Mouse (Mus musculus) midbrain, embryonic 11.5 days (tissue): ENCODE results near the gene Tial1. TPM values are rescaled to one million over a fixed set of nuclear protein-coding genes. Genes with fewer than 3 reads are reported as not detected.
A peak's percentile ranks its signal among the peaks of the same experiment; 100 is the strongest.

ENCODE experiments used
- ATAC-seq: fragments of 200-750 bp; cut with Nextera tagmentation; 2 replicates; pipeline ENCODE4 v1.8.0; 2017; ENCODE audit warnings: moderate TSS enrichment, moderate library complexity; ENCODE audit not compliant: low FRiP score
- DNase-seq: peaks from one replicate; pipeline ENCODE4 v3.0.0; 2015; ENCODE audit warnings: low spot score; ENCODE audit errors: missing footprints
- H3K27ac ChIP-seq: fragments of 300-500 bp; sonication (generic); 2 replicates; pipeline ENCODE4 v1.5.1; 2014; ENCODE audit warnings: low read depth, low read length
- H3K27me3 ChIP-seq: fragments of 300-500 bp; sonication (generic); 2 replicates; pipeline ENCODE4 v1.6.1; 2014; ENCODE audit warnings: mild to moderate bottlenecking, low read length, moderate library complexity, mixed read lengths; ENCODE audit not compliant: control insufficient read depth, insufficient read depth
- H3K36me3 ChIP-seq: fragments of 300-500 bp; sonication (generic); 2 replicates; pipeline ENCODE4 v1.6.1; 2014; ENCODE audit warnings: mild to moderate bottlenecking, low read length, moderate library complexity, mixed read lengths; ENCODE audit not compliant: control insufficient read depth, insufficient read depth
- H3K4me1 ChIP-seq: fragments of 300-500 bp; sonication (generic); 2 replicates; pipeline ENCODE4 v1.6.1; 2014; ENCODE audit warnings: low read length; ENCODE audit not compliant: control insufficient read depth, insufficient read depth
- H3K4me2 ChIP-seq: fragments of 300-500 bp; sonication (generic); 2 replicates; pipeline ENCODE4 v1.6.1; 2014; ENCODE audit warnings: mild to moderate bottlenecking, moderate library complexity
- H3K4me3 ChIP-seq: fragments of 300-500 bp; sonication (generic); 2 replicates; pipeline ENCODE4 v1.5.1; 2014; ENCODE audit warnings: low read depth, low read length
- H3K9ac ChIP-seq: fragments of 300-500 bp; sonication (generic); 2 replicates; pipeline ENCODE4 v1.6.1; 2014; ENCODE audit warnings: low read length
- H3K9me3 ChIP-seq: fragments of 300-500 bp; sonication (generic); 2 replicates; pipeline ENCODE4 v1.6.1; 2016; ENCODE audit warnings: low read length; ENCODE audit not compliant: control insufficient read depth
- WGBS: fragments of 180-500 bp; shearing (Covaris S2); extraction: QIAGEN DNeasy Blood & Tissue Kit; methylation state at CpG from one replicate; pipeline ENCODE4 v1.1.7; 2014; 5-methylcytosine and 5-hydroxymethylcytosine counted together
- polyA plus RNA-seq: library from polyadenylated mRNA; unstranded; fragments of >200 nt; fragmentation: Nextera tagmentation; extraction: Ambion mirVana; gene quantifications from 2 replicates; pipeline ENCODE4 v1.2.1, GENCODE M21; 2014

Gene Tial1
- polyA plus RNA-seq, 1 experiment from 2014 or later = 43.9 TPM

DNA sequence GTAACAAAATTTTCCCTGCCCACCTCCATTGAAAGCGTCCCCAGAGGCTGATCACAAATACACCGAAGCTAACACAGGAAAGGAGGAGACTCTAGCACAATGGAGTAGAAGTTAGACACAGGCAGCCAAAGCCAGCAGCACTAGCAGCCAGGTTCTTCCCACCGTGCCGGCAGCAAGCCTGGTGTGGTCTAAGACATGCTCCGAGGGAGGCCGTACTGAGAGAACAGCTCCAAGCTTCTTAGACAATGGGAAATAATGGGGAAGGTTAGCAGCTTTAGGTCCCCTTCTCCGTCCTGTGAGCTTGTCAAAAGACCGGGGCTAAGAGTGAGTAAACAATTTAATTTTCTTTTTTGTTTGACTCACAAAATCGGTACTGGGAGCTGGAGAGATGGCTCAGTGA, 41.8 kb downstream of the Tial1 start:
- DNase-seq = peak; percentile 86
- 4% methylated on average over 9 of the region's 9 CpGs for WGBS

DNA sequence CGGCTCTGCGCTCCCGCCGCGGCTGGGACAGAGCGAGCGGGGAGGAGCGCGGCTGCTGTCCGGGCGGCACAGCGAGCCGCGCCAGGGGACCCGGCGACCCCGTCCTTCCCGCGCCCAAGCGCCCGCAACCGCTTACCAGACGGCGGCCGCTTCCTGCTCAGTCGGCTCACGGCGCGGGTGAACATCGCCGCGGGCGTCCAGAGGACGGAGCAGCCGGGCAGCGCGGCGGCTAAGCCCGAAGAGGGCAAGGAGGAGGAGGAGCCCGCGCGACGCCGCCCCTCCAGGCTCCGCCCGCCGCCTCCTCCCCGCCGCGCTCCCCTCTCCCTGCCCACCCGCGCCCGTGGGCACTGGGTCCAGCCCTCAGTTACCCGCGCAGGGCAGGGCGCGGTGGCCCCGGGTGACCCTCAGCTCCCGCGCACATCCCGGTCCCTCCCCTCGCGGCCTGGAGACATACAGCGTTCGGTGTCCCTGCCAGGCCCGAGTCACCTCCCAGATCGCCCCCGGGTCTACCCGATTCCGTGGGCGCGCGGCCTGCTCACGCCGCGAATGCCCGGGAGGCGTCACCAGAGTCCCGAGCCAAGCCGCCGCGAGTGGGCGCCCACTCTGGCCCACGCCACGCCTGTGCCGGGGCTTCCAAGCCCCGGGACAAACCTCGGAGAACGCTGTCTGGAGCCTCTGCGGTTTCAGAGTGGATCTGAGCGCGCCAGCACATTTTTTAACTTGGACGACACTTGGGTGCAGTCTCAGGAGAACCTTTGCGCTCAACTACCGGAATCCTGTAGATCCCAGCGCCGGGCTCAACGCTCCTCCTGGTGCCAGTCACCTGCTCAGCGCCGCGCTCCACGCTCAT, 43.4 kb downstream of the Tial1 start, which contains the start of gene Rgs10:
Gene Rgs10 (minus strand): TSS at position 829 of the 850 bp plus-strand sequence.
- peak within 1 kb of the TSS; percentile 63 for H3K4me3 ChIP-seq
- no peak within 1 kb of the TSS for H3K27ac ChIP-seq
- peak; percentile 96 for DNase-seq
- peaks cover 11% of the 10 kb centered on the region for H3K4me1 ChIP-seq
- peaks cover 54% of the 10 kb centered on the region for H3K27me3 ChIP-seq
- peak within 1 kb of the TSS; percentile 90 for H3K4me2 ChIP-seq
- WGBS = under 1% methylated on average over 85 of the region's 102 CpGs
- H3K9me3 ChIP-seq = no peaks in the 10 kb centered on the region
- peak; percentile 84 for ATAC-seq
- H3K36me3 ChIP-seq = no peaks in the 10 kb centered on the region
- H3K9ac ChIP-seq = peak within 1 kb of the TSS; percentile 60

More for the DNA sequence above, 41.8 kb downstream of the Tial1 start:
- Histone ChIP-seq H3K27ac (no peak overlapping the region), H3K4me1 (peaks cover 11% of the 10 kb centered on the region), H3K27me3 (peaks cover 54% of the 10 kb centered on the region), H3K4me2 (no peak overlapping the region), H3K9me3 (no peaks in the 10 kb centered on the region), H3K9ac (no peak overlapping the region), H3K4me3 (no peak overlapping the region), H3K36me3 (no peaks in the 10 kb centered on the region)
- no peak for ATAC-seq

DNA sequence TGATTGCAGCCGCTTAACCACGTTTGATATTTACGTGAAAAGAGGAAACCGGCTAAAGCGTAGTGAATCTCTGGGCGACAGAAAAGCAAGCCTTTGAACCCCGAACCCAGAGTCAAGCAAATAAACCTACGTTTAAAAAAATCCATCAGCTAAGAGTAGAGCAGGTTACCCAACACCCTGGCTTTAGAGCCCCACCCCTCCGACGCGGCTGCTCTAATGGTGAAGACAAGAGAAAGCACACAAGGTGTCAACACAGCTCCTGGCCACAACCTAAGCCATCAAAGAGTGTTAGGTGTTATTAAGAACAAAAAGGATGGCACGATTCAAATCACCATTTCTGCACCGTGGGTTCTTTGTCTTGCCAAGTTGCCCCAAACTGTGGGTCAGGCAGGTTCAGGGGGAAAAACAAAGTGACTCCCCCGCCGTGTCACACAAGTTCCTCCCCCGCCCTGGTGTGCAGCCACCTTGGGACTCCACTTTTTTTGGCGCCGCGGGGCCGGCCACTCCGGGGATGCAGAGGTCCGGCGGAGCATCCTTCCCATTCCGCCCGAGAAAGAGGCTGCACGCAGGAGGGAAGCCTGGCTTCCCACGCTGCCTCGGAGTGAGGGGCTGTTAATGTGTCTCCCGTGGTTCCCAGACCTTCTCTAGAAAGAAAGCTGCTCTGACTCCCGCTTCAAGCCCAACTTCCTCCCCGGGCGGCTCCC, 44.1 kb downstream of the Tial1 start:
- peak; percentile 10; the same call in 1 of the 2 replicates for ATAC-seq
- Histone ChIP-seq H3K4me3 (peak overlapping the region; percentile 63), H3K27me3 (peaks cover 54% of the 10 kb centered on the region), H3K36me3 (no peaks in the 10 kb centered on the region), H3K9me3 (no peaks in the 10 kb centered on the region), H3K4me2 (peak overlapping the region; percentile 90), H3K27ac (no peak overlapping the region), H3K9ac (peak overlapping the region; percentile 60), H3K4me1 (peaks cover 11% of the 10 kb centered on the region)
- DNase-seq = peak; percentile 96
- WGBS = 2% methylated on average over 32 of the region's 32 CpGs

DNA sequence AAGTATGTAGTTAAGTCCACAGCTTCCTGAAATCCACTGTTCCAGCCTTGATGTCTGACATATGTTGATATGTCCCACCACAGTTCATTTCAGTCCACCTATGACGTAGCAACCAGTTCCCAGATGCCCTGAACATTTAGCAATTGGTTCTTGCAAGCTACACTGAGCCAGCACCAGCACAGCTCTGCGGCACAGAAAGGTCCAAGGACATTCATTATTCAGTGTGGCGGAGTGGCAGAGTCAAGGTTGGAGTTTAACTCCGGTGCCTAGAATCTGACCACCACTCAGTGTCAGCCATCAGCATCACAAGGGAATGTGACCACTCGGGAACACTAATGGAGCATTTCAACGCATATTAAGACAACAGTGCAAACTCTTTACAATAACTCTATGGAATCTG, 44.9 kb downstream of the Tial1 start:
- peaks cover 11% of the 10 kb centered on the region for H3K4me1 ChIP-seq
- H3K27me3 ChIP-seq = peaks cover 54% of the 10 kb centered on the region
- DNase-seq (peak; percentile 86), ATAC-seq (no peak)
- WGBS = 62% methylated on average over 6 of the region's 6 CpGs
- no peaks in the 10 kb centered on the region for H3K36me3 ChIP-seq
- no peak overlapping the region for H3K4me2 ChIP-seq
- H3K4me3 ChIP-seq = no peak overlapping the region
- H3K9ac ChIP-seq = no peak overlapping the region
- H3K9me3 ChIP-seq = no peaks in the 10 kb centered on the region
- H3K27ac ChIP-seq = no peak overlapping the region

DNA sequence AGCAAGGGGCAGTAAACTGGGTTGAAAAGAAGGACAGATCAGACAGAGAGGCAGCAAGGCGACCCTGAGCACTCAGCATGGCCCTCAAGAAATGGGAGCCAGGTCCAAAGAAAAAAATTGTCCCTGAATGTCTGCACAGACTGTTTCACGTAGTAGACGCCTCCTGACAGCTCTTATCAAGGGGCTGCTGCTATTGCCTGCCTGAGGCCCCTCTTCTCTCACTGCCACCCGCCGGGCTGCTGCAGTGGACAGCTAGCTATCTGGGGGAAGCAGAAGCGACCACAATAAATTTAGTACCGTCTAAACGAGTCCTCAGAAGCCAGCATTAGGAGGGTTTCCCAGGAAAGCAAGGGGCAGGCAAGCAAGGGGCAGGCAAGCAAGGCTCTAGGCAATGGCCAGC, 47.1 kb downstream of the Tial1 start:
- Histone ChIP-seq H3K9ac (no peak overlapping the region), H3K36me3 (no peaks in the 10 kb centered on the region), H3K27me3 (peaks cover 38% of the 10 kb centered on the region), H3K4me2 (no peak overlapping the region), H3K27ac (no peak overlapping the region), H3K9me3 (no peaks in the 10 kb centered on the region), H3K4me1 (peaks cover 11% of the 10 kb centered on the region), H3K4me3 (no peak overlapping the region)
- ATAC-seq (no peak), DNase-seq (no peak)
- WGBS = 67% methylated on average over 8 of the region's 8 CpGs

DNA sequence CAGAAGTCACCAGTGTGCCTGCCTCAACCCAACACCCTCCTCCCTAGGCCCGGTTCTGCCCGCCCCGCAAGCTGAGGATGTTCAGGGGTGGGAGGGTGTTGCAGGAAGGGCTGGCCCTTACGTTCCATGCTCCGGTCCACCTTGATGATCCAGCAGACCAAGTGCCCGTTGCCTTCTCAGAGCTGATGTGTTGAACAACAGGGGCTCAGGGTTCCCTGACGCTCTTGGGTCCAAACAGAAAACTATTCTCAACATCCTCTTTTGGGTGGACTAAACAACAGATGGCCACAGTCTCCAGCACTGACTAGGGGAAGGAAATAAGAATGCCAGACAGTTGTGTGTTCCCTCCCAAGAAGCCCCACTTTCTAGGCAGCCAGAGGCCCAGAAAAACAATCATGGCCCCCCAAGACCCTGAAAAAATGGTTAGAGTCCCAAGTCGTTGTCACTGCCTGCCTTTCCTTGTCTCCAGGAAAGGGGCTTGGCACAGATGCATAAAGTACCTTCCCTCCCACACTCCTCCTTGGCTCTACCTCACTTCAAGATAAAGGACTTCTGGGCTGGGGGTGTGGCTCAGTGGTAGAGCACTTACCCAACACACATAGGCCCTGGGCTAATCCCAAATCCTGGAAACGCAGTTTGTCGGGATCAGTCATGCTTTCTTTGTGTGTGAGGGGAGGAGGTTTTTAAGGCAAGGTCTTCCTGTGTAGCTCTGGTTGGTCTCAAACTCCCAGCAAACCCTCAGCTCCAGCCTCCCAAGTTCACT, 49.3 kb downstream of the Tial1 start:
- Histone ChIP-seq H3K4me3 (no peak overlapping the region), H3K27me3 (peaks cover 17% of the 10 kb centered on the region), H3K9me3 (no peaks in the 10 kb centered on the region), H3K4me1 (peaks cover 2% of the 10 kb centered on the region; the same call in 1 of the 2 replicates), H3K27ac (no peak overlapping the region), H3K9ac (no peak overlapping the region), H3K4me2 (no peak overlapping the region), H3K36me3 (no peaks in the 10 kb centered on the region)
- WGBS = 59% methylated on average over 10 of the region's 10 CpGs
- DNase-seq (no peak), ATAC-seq (no peak)

DNA sequence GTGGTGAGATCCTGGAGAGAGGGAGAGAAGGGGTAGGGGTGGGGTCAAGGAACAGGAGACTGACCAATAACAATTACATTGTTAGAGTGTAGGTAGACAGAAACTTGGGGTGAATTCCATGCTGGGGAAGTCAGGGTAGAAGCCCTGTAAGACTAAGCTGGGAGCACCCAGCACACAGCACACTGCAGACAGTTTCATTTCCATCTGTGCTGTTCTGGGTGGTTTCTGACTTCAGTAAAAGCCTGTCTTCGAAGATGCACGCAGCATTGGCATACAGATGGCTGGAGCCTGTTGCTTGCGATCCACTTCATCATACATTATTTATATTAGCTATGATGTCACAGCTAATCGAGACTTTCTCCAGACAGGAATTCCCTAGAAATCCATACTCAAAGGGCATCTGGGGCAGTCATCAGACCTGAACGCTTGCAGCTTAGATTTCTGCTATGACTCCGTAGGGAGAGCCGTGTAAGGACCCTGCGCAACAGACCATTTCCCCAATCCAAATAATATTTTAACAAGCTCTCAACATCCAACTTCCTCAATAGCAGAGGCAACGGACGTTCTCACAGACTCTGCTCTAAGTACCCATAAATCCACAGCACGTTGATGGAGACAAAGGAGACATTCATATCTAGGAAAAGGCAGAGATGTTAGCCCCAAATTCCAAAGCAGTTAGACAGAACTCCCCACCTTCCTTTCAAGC, 50.7 kb downstream of the Tial1 start:
- no peak for DNase-seq
- WGBS = 84% methylated on average over 11 of the region's 11 CpGs

DNA sequence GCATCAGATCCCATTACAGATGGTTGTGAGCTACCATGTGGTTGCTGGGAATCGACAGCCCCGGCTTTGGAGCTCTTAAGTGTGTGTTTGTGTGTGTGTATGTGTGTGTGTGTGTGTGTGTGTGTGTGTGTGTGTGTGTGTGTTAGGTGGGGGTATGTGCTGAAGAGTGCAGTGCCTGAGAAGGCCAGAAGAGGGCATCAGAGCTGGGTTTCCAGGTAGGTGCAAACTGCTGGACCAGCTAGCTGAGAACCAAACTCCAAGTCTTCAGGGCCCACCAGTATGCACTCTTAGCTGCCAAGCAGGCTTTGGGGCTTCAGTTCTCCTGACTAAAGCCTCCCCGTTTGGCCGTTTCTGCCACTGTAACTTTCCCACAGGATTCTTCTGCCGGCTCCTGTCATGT, 53.3 kb downstream of the Tial1 start:
- Histone ChIP-seq H3K27me3 (no peaks in the 10 kb centered on the region), H3K4me3 (no peak overlapping the region), H3K27ac (no peak overlapping the region), H3K4me1 (no peaks in the 10 kb centered on the region), H3K4me2 (no peak overlapping the region), H3K9ac (no peak overlapping the region), H3K9me3 (no peaks in the 10 kb centered on the region), H3K36me3 (no peaks in the 10 kb centered on the region)
- DNase-seq (no peak), ATAC-seq (no peak)
- 93% methylated on average over 5 of the region's 5 CpGs for WGBS

More for the DNA sequence above, 50.7 kb downstream of the Tial1 start:
- H3K4me3 ChIP-seq = no peak overlapping the region
- H3K27ac ChIP-seq = no peak overlapping the region
- H3K4me2 ChIP-seq = no peak overlapping the region
- H3K9ac ChIP-seq = no peak overlapping the region
- H3K4me1 ChIP-seq = no peaks in the 10 kb centered on the region
- no peak for ATAC-seq
- H3K36me3 ChIP-seq = no peaks in the 10 kb centered on the region
- no peaks in the 10 kb centered on the region for H3K9me3 ChIP-seq
- H3K27me3 ChIP-seq = peaks cover 5% of the 10 kb centered on the region
